Mouse (Mus musculus): ENCODE results near the gene Prr12. TPM values are rescaled to one million over a fixed set of nuclear protein-coding genes. Genes with fewer than 3 reads are reported as not detected.

Prr12 gene
- polyA plus RNA-seq, 1 experiment from 2014 or later, result 13.1 TPM

GRCm38 (mm10) chr7:45091001-45091990, 38.6 kb upstream of the Prr12 start:
- peaks cover 19% of the 10 kb centered on the region for H3K36me3 ChIP-seq (replicated peaks)
- peak overlapping the region; percentile 48 for H3K4me3 ChIP-seq (replicated peaks)
- peak; percentile 18 for ATAC-seq (ENCODE audit: low FRiP score)
- no peaks in the 10 kb centered on the region for H3K9me3 ChIP-seq
- peaks cover 13% of the 10 kb centered on the region; the same call in 1 of the 2 replicates for H3K4me1 ChIP-seq
- H3K27ac ChIP-seq, result no peak overlapping the region
- 0 out of 2 replicates have a peak, but pooled peaks cover 6% of the 10 kb centered on the region for H3K27me3 ChIP-seq
- 10% methylated on average over 34 of the region's 35 CpGs for WGBS
- H3K9ac ChIP-seq, result peak overlapping the region; percentile 47
- peak overlapping the region; percentile 70 for H3K4me2 ChIP-seq

DNA sequence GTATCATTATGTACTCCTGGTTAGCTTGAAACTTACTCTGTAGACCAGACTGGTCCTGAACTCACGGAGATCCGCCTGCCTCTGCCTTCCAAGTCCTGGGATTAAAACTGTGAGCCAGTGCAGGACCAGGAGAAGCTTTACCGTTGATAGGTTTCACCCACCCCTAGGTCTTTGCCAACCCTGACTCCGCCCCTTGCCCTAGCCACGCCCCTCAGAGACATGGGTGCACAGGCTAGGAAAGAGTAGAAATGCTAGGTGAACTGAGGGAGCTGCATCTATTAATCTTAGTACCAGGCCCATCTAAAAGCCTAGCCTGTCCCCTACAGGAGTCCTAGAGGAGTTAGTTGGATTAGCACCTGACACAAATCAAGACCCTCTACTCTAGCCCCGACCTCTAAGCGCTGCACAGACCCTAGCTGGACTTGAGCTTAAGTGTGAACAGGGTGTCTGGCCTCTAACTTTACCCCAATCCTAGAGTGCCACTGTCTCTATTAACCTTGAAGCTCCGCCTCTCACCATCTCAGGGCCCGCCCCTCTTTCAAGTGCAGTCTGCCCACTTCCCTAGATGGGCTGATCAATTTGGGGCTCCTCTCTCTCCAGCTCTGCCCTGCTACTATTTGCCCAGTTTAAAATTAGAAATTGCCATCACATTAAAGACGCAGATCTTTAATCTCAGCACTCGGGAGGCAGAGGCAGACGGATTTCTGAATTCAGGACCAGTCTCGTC, 37.7 kb upstream of the Prr12 start:
- 80% methylated on average over 13 of the region's 13 CpGs for WGBS
- H3K9ac ChIP-seq, result 0 out of 2 replicates have a peak overlapping the region, but pooled peaks have one; percentile 47
- 0 out of 2 replicates have a peak, but pooled peaks cover 6% of the 10 kb centered on the region for H3K27me3 ChIP-seq
- peaks cover 13% of the 10 kb centered on the region; the same call in 1 of the 2 replicates for H3K4me1 ChIP-seq
- no peak overlapping the region for H3K27ac ChIP-seq
- no peak for ATAC-seq (ENCODE audit: low FRiP score)
- H3K36me3 ChIP-seq (replicated peaks), result peaks cover 24% of the 10 kb centered on the region
- peak overlapping the region; percentile 70; the same call in 1 of the 2 replicates for H3K4me2 ChIP-seq
- H3K4me3 ChIP-seq (replicated peaks), result no peak overlapping the region
- H3K9me3 ChIP-seq, result no peaks in the 10 kb centered on the region

DNA sequence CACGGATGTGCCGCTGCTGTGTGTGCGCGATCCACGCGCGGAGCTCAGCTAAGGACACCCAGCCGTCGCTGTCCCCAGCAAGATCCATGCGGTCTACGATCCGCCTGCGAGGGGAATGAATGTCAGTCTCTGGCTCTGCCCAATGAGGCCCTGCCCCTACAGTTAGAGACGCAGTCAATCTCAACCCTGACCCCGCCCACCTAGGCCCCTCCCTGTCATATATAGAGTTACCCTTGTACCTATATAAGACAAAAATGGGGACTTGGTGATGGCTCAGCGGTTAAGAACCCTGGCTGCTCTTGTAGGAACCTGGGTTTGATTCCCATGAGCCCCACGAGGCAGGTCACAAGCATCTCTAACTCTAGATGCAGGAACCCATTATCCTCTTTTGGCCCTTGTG, 35.9 kb upstream of the Prr12 start:
- Histone ChIP-seq H3K4me2 (no peak overlapping the region), H3K27me3 (no peaks in the 10 kb centered on the region), H3K27ac (no peak overlapping the region), H3K36me3 (replicated peaks) (peaks cover 34% of the 10 kb centered on the region), H3K4me1 (peaks cover 13% of the 10 kb centered on the region; the same call in 1 of the 2 replicates), H3K4me3 (replicated peaks) (no peak overlapping the region), H3K9ac (no peak overlapping the region), H3K9me3 (no peaks in the 10 kb centered on the region)
- WGBS, result 92% methylated on average over 17 of the region's 17 CpGs
- ATAC-seq (ENCODE audit: low FRiP score), result no peak

DNA sequence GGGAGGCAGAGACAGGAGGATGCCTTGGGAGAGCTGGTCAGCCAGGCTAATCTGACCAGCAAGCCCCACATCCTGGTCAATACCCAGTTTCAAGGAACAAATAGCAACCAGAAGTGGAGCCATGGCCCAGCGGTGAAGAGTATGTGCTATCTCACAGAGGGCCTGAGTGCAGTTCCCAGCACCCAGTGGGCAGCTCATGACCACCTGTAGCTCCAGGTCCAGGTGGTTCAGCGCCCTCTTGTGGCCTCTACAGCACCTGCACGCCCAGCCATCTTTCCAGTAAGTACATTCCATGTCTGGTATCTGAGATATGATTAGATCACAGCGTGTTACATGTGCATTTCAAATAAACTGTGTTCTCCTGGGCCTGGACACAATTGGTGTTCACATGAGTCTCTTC, 33.4 kb upstream of the Prr12 start:
- no peak overlapping the region for H3K9ac ChIP-seq
- peaks cover 3% of the 10 kb centered on the region; the same call in 1 of the 2 replicates for H3K4me1 ChIP-seq
- H3K4me3 ChIP-seq (replicated peaks), result no peak overlapping the region
- H3K4me2 ChIP-seq, result no peak overlapping the region
- H3K36me3 ChIP-seq (replicated peaks), result peaks cover 43% of the 10 kb centered on the region
- 77% methylated on average over 4 of the region's 4 CpGs for WGBS
- no peaks in the 10 kb centered on the region for H3K9me3 ChIP-seq
- H3K27me3 ChIP-seq, result no peaks in the 10 kb centered on the region
- no peak overlapping the region for H3K27ac ChIP-seq
- ATAC-seq (ENCODE audit: low FRiP score), result no peak

GRCm38 (mm10) chr7:45083300-45083890, 30.7 kb upstream of the Prr12 start:
- H3K4me2 ChIP-seq, result no peak overlapping the region
- H3K4me1 ChIP-seq, result peaks cover 2% of the 10 kb centered on the region
- no peak overlapping the region for H3K27ac ChIP-seq
- H3K27me3 ChIP-seq, result no peaks in the 10 kb centered on the region
- no peaks in the 10 kb centered on the region for H3K9me3 ChIP-seq
- H3K9ac ChIP-seq, result no peak overlapping the region
- H3K4me3 ChIP-seq (replicated peaks), result no peak overlapping the region
- WGBS, result 89% methylated on average over 22 of the region's 22 CpGs
- H3K36me3 ChIP-seq (replicated peaks), result peaks cover 40% of the 10 kb centered on the region
- ATAC-seq (ENCODE audit: low FRiP score), result no peak

- Histone ChIP-seq H3K4me3 (replicated peaks) (no peak overlapping the region), H3K27me3 (no peaks in the 10 kb centered on the region), H3K9ac (no peak overlapping the region), H3K9me3 (no peaks in the 10 kb centered on the region), H3K4me2 (no peak overlapping the region), H3K27ac (0 out of 2 replicates have a peak overlapping the region, but pooled peaks have one; percentile 13), H3K4me1 (peaks cover 2% of the 10 kb centered on the region), H3K36me3 (replicated peaks) (peaks cover 41% of the 10 kb centered on the region)
- WGBS, result 76% methylated on average over 25 of the region's 25 CpGs
- ATAC-seq (ENCODE audit: low FRiP score), result no peak
These were observed 30.0 kb upstream of the Prr12 start for GRCm38 (mm10) chr7:45082401-45083299.

DNA sequence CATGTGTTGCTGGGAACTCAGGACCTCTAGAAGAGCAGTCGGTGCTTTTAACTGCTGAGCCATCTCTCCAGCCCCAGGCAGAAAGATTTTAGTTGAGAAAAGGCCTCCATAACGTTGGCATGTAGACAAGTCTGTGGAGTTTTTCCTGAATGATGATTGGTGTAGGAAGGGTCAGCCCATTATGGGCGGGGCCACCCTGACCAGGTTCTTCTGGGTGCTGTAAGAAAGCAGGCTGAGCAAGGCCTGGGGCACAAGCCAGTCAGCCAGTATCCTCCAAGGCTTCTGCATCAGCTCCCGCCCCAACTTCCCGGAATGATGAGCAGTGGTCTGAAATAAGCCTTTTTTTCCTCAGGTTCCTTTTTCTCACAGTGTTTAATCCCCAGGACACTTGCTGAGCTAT, 28.3 kb upstream of the Prr12 start:
- Histone ChIP-seq H3K9me3 (no peaks in the 10 kb centered on the region), H3K27me3 (no peaks in the 10 kb centered on the region), H3K4me2 (no peak overlapping the region), H3K36me3 (replicated peaks) (peaks cover 41% of the 10 kb centered on the region), H3K9ac (no peak overlapping the region), H3K4me1 (peaks cover 2% of the 10 kb centered on the region), H3K27ac (no peak overlapping the region), H3K4me3 (replicated peaks) (no peak overlapping the region)
- no peak for ATAC-seq (ENCODE audit: low FRiP score)
- 50% methylated on average over 5 of the region's 5 CpGs for WGBS

- H3K36me3 ChIP-seq (replicated peaks), result peaks cover 45% of the 10 kb centered on the region
- no peaks in the 10 kb centered on the region for H3K9me3 ChIP-seq
- 0 out of 2 replicates have a peak overlapping the region, but pooled peaks have one; percentile 3 for H3K4me3 ChIP-seq (replicated peaks)
- H3K4me2 ChIP-seq, result no peak overlapping the region
- no peak overlapping the region for H3K27ac ChIP-seq
- peak; percentile 59 for ATAC-seq (ENCODE audit: low FRiP score)
- H3K27me3 ChIP-seq, result no peaks in the 10 kb centered on the region
- 2% methylated on average over 10 of the region's 10 CpGs for WGBS
- H3K9ac ChIP-seq, result 0 out of 2 replicates have a peak overlapping the region, but pooled peaks have one; percentile 21
- H3K4me1 ChIP-seq, result peaks cover 2% of the 10 kb centered on the region
These were observed 27.2 kb upstream of the Prr12 start for GRCm38 (mm10) chr7:45079856-45080255.

GRCm38 (mm10) chr7:45078513-45078912, 25.8 kb upstream of the Prr12 start:
- Histone ChIP-seq H3K27ac (no peak overlapping the region), H3K9me3 (no peaks in the 10 kb centered on the region), H3K4me3 (replicated peaks) (no peak overlapping the region), H3K4me1 (peaks cover 2% of the 10 kb centered on the region), H3K36me3 (replicated peaks) (peaks cover 46% of the 10 kb centered on the region), H3K9ac (no peak overlapping the region), H3K4me2 (no peak overlapping the region), H3K27me3 (no peaks in the 10 kb centered on the region; the same call in 1 of the 2 replicates)
- WGBS, result 41% methylated on average over 9 of the region's 9 CpGs
- ATAC-seq (ENCODE audit: low FRiP score), result no peak

- ATAC-seq (ENCODE audit: low FRiP score), result no peak
- Histone ChIP-seq H3K4me2 (no peak overlapping the region), H3K27me3 (no peaks in the 10 kb centered on the region; the same call in 1 of the 2 replicates), H3K4me1 (peaks cover 2% of the 10 kb centered on the region), H3K27ac (no peak overlapping the region), H3K9me3 (no peaks in the 10 kb centered on the region), H3K4me3 (replicated peaks) (no peak overlapping the region), H3K36me3 (replicated peaks) (peaks cover 40% of the 10 kb centered on the region), H3K9ac (no peak overlapping the region)
- 82% methylated on average over 2 of the region's 2 CpGs for WGBS
These were observed 25.1 kb upstream of the Prr12 start for GRCm38 (mm10) chr7:45077829-45078228.

GRCm38 (mm10) chr7:45077322-45077721, 24.6 kb upstream of the Prr12 start:
- Histone ChIP-seq H3K4me3 (replicated peaks) (no peak overlapping the region), H3K4me2 (no peak overlapping the region), H3K27ac (no peak overlapping the region), H3K9me3 (no peaks in the 10 kb centered on the region), H3K27me3 (no peaks in the 10 kb centered on the region; the same call in 1 of the 2 replicates), H3K4me1 (peaks cover 2% of the 10 kb centered on the region), H3K9ac (no peak overlapping the region), H3K36me3 (replicated peaks) (peaks cover 37% of the 10 kb centered on the region)
- no peak for ATAC-seq (ENCODE audit: low FRiP score)
- WGBS, result 88% methylated on average over 14 of the region's 14 CpGs

All from forebrain, embryonic 12.5 days (tissue).